Mouse (Mus musculus) common myeloid progenitor, adult 5-6 weeks (primary cell): ENCODE measurements around the gene Fam219b. TPM values are rescaled to one million over a fixed set of nuclear protein-coding genes. Genes with fewer than 3 reads are reported as not detected.

ENCODE experiments used
- ATAC-seq: replicated peaks from 2 replicates; pipeline ENCODE4 v1.8.0; 2016; ENCODE audit warnings: low read depth, mild to moderate bottlenecking, moderate TSS enrichment, inconsistent platforms; ENCODE audit not compliant: poor library complexity, severe bottlenecking
- total RNA-seq: library from RNA; stranded (forward); fragments of 200-1000, 187-1606 nt; gene quantifications from 2 replicates; pipeline ENCODE4 v1.2.3, GENCODE M21; 2017

Gene Fam219b
- total RNA-seq, 1 experiment from 2014 or later, result 12.2 TPM

- ATAC-seq, result peak; percentile 88
Observed at GRCm38 (mm10) chr9:57560861-57561710, 23.8 kb downstream of the Fam219b start, which contains the start of gene Scamp2. Gene Scamp2 (plus strand): TSS chr9:57560943.

GRCm38 (mm10) chr9:57561711-57562099, 24.4 kb downstream of the Fam219b start:
- ATAC-seq, result 0 out of 2 replicates have a peak, but pooled peaks have one; percentile 12

- ATAC-seq, result peak; percentile 54
Observed at GRCm38 (mm10) chr9:57562896-57563372, 25.6 kb downstream of the Fam219b start.

- ATAC-seq, result no peak
Observed at GRCm38 (mm10) chr9:57564609-57565008, 27.3 kb downstream of the Fam219b start.

- ATAC-seq, result peak; percentile 20
Observed at GRCm38 (mm10) chr9:57565741-57566221, 28.5 kb downstream of the Fam219b start.

GRCm38 (mm10) chr9:57566846-57567245, 29.5 kb downstream of the Fam219b start:
- ATAC-seq, result no peak

- no peak for ATAC-seq
Observed at GRCm38 (mm10) chr9:57568500-57568899, 31.2 kb downstream of the Fam219b start.

- ATAC-seq, result no peak
Observed at GRCm38 (mm10) chr9:57574397-57574796, 37.1 kb downstream of the Fam219b start.

GRCm38 (mm10) chr9:57575577-57575976, 38.2 kb downstream of the Fam219b start:
- ATAC-seq, result no peak

- ATAC-seq, result peak; percentile 81
Observed at GRCm38 (mm10) chr9:57577144-57577849, 40.0 kb downstream of the Fam219b start.

- ATAC-seq, result no peak
Observed at GRCm38 (mm10) chr9:57584991-57585390, 47.7 kb downstream of the Fam219b start.

GRCm38 (mm10) chr9:57589224-57590126, 52.1 kb downstream of the Fam219b start, which contains the start of gene Ulk3:
Gene Ulk3 (plus strand): TSS chr9:57589452.
- peak; percentile 85 for ATAC-seq

GRCm38 (mm10) chr9:57590726-57591125, 53.4 kb downstream of the Fam219b start:
- ATAC-seq, result no peak

Other genes starting within 250 kb of the Fam219b start
- gene Ppcdc, start 97.4 kb upstream of the Fam219b start, total RNA-seq, result 16.2 and 17.4 TPM in 2 replicates
- 0.34 and 0.37 TPM in 2 replicates for gene Scamp5, start 69.5 kb upstream of the Fam219b start, total RNA-seq
- not detected in 2 replicates for gene Rpp25, start 33.5 kb upstream of the Fam219b start, total RNA-seq
- gene Cox5a, start 16.3 kb upstream of the Fam219b start, total RNA-seq, result 86.5 and 107 TPM in 2 replicates
- 10.7 and 14.5 TPM in 2 replicates for gene Mpi, start 15.2 kb downstream of the Fam219b start, total RNA-seq
- gene Scamp2, start 23.4 kb downstream of the Fam219b start, total RNA-seq, result 19.2 and 24.9 TPM in 2 replicates
- gene Ulk3, start 51.9 kb downstream of the Fam219b start, total RNA-seq, result 4.1 and 10.6 TPM in 2 replicates
- gene Cplx3, start 68.8 kb downstream of the Fam219b start, total RNA-seq, result not detected in 2 replicates
- not detected in 2 replicates for gene Lman1l, start 83.2 kb downstream of the Fam219b start, total RNA-seq
- gene Csk, start 116.1 kb downstream of the Fam219b start, total RNA-seq, result 134 and 190 TPM in 2 replicates
- gene Cyp1a2, start 146.2 kb downstream of the Fam219b start, total RNA-seq, result not detected in 2 replicates
- 0.50 TPM in 1 of 2 replicates, not detected in the other for gene Cyp1a1, start 150.4 kb downstream of the Fam219b start, total RNA-seq
- 7.2 and 9.8 TPM in 2 replicates for gene Edc3, start 171.0 kb downstream of the Fam219b start, total RNA-seq
- 38.1 and 40.5 TPM in 2 replicates for gene Clk3, start 228.3 kb downstream of the Fam219b start, total RNA-seq